In genomic region chr4:120611005-120611404, GRCm38 (mm10) we compare ENCODE assay signal across 35 mouse cellular contexts. TPM values are rescaled to one million over a fixed set of nuclear protein-coding genes. Genes with fewer than 3 reads are reported as not detected.
A peak's percentile ranks its signal among the peaks of the same experiment; 100 is the strongest.
DNase-seq lines count a peak whose midpoint lies in the region; ATAC-seq lines count a peak whose summit lies in the region.
"Had no signal": no experiment of that assay in that cellular context is flagged by ENCODE, and none has a peak within 500 bp of the region (broad histone marks: within the 10 kb centered on the region; RNA-seq: fewer than 3 reads in every experiment).

No protein-coding gene starts in this region.

- H3K4me3 ChIP-seq in heart, embryonic 11.5 days (ENCODE audit: low read depth, low read length) = no peak overlapping the region
- H3K4me3 ChIP-seq in heart, embryonic 16.5 days (ENCODE audit: low read length) = no peak overlapping the region
- H3K4me3 ChIP-seq: embryonic facial prominence, embryonic 13.5 days; forebrain, embryonic 10.5 days; forebrain, embryonic 15.5 days; hindbrain, embryonic 12.5 days; intestine, embryonic 15.5 days; limb, embryonic 13.5 days; lung, embryonic 15.5 days; midbrain, embryonic 10.5 days; midbrain, embryonic 15.5 days; neural tube, embryonic 15.5 days; stomach, embryonic 15.5 days had no signal

- 89% methylated on average over 3 of the region's 3 CpGs for WGBS in heart, embryonic 11.5 days (ENCODE audit: insufficient replicate concordance)
- WGBS in heart, embryonic 16.5 days = 93% methylated on average over 3 of the region's 3 CpGs

- H3K4me2 ChIP-seq in heart, embryonic 11.5 days = no peak overlapping the region
- no peak overlapping the region for H3K4me2 ChIP-seq in heart, embryonic 16.5 days (ENCODE audit: low read depth, low read length)
- H3K4me2 ChIP-seq: embryonic facial prominence, embryonic 13.5 days; forebrain, embryonic 15.5 days; hindbrain, embryonic 12.5 days; intestine, embryonic 15.5 days; limb, embryonic 13.5 days; liver, embryonic 11.5 days; lung, embryonic 15.5 days; midbrain, embryonic 15.5 days; neural tube, embryonic 15.5 days; stomach, embryonic 15.5 days had no signal

- H3K9me3 ChIP-seq in heart, embryonic 11.5 days (replicated peaks; ENCODE audit: control insufficient read depth, low read length) = no peaks in the 10 kb centered on the region
- H3K9me3 ChIP-seq in heart, embryonic 16.5 days (replicated peaks; ENCODE audit: control insufficient read depth, low read length) = peaks cover 4% of the 10 kb centered on the region; the same call in 1 of the 2 replicates
- H3K9me3 ChIP-seq: embryonic facial prominence, embryonic 13.5 days; forebrain, embryonic 10.5 days; forebrain, embryonic 15.5 days; hindbrain, embryonic 12.5 days; intestine, embryonic 15.5 days; limb, embryonic 13.5 days; lung, embryonic 15.5 days; midbrain, embryonic 10.5 days; midbrain, embryonic 15.5 days; neural tube, embryonic 15.5 days; stomach, embryonic 15.5 days had no signal

- H3K27ac ChIP-seq in heart, embryonic 11.5 days (ENCODE audit: low read depth, low read length) = peak overlapping the region; percentile 22; the same call in 1 of the 2 replicates
- peak overlapping the region; percentile 61 for H3K27ac ChIP-seq in heart, embryonic 16.5 days (ENCODE audit: low read length)
- H3K27ac ChIP-seq: embryonic facial prominence, embryonic 13.5 days; forebrain, embryonic 10.5 days; forebrain, embryonic 15.5 days; hindbrain, embryonic 12.5 days; hindbrain, postnatal 0 days; intestine, embryonic 15.5 days; limb, embryonic 13.5 days; lung, embryonic 15.5 days; midbrain, embryonic 10.5 days; midbrain, embryonic 15.5 days; neural tube, embryonic 15.5 days; stomach, embryonic 15.5 days had no signal

- intact Hi-C loops in heart, postnatal 25 days (cut with DNase I) = no loop called here

- no peak for ATAC-seq in heart, embryonic 11.5 days (replicated peaks; ENCODE audit: insufficient number of reproducible peaks, low FRiP score, low TSS enrichment)
- ATAC-seq in heart, embryonic 16.5 days (replicated peaks; ENCODE audit: extremely low read depth, insufficient read depth, low FRiP score) = no peak
- ATAC-seq: forebrain, embryonic 15.5 days; hindbrain, postnatal 0 days; intestine, embryonic 15.5 days; midbrain, embryonic 15.5 days had no signal

- H3K9ac ChIP-seq in heart, embryonic 11.5 days (ENCODE audit: low read depth, low read length) = 0 out of 2 replicates have a peak overlapping the region, but pooled peaks have one; percentile 10
- H3K9ac ChIP-seq in heart, embryonic 16.5 days (ENCODE audit: low read length) = no peak overlapping the region
- H3K9ac ChIP-seq: embryonic facial prominence, embryonic 13.5 days; forebrain, embryonic 15.5 days; hindbrain, embryonic 12.5 days; intestine, embryonic 15.5 days; limb, embryonic 13.5 days; lung, embryonic 15.5 days; midbrain, embryonic 15.5 days; neural tube, embryonic 15.5 days; stomach, embryonic 15.5 days had no signal

- H3K4me1 ChIP-seq in heart, embryonic 11.5 days (ENCODE audit: control insufficient read depth, insufficient read depth, low read length) = peaks cover 36% of the 10 kb centered on the region
- H3K4me1 ChIP-seq in heart, embryonic 16.5 days (ENCODE audit: control insufficient read depth, insufficient read depth, low read length) = peaks cover 22% of the 10 kb centered on the region

- no peaks in the 10 kb centered on the region for H3K36me3 ChIP-seq in heart, embryonic 11.5 days (ENCODE audit: control insufficient read depth, insufficient read depth, low read length)
- H3K36me3 ChIP-seq in heart, embryonic 16.5 days (ENCODE audit: control insufficient read depth, insufficient read depth) = no peaks in the 10 kb centered on the region
- H3K36me3 ChIP-seq: embryonic facial prominence, embryonic 13.5 days; forebrain, embryonic 10.5 days; forebrain, embryonic 15.5 days; G1E; hindbrain, embryonic 12.5 days; intestine, embryonic 15.5 days; limb, embryonic 13.5 days; lung, embryonic 15.5 days; midbrain, embryonic 10.5 days; midbrain, embryonic 15.5 days; neural tube, embryonic 15.5 days; stomach, embryonic 15.5 days had no signal

- DNase-seq in heart, postnatal 4 days = no peak
- DNase-seq in heart, postnatal 25 days (ENCODE audit: low spot score) = no peak
- DNase-seq in ES-CJ7 (ENCODE audit: low read depth, low spot score) (peak; percentile 12), ZHBTc4 (ENCODE audit: low read depth, low spot score) (peak; percentile 21)
- DNase-seq in urinary bladder, adult 18-20 months (ENCODE audit: low spot score in 2 of 2) = no peak
- DNase-seq: adrenal gland, postnatal 14 days; B cell, adult 2 months; cerebellum, adult 11 months; cerebellum, postnatal 10 days; kidney, adult 9 months; kidney, postnatal 10 days; layer of hippocampus, adult 9-11 months; right cerebral cortex, postnatal 25 days had no signal

- H3K27me3 ChIP-seq in heart, embryonic 11.5 days (ENCODE audit: control insufficient read depth, insufficient read depth, low read length) = no peaks in the 10 kb centered on the region
- no peaks in the 10 kb centered on the region for H3K27me3 ChIP-seq in heart, embryonic 16.5 days (ENCODE audit: control insufficient read depth, insufficient read depth, low read length)
- H3K27me3 ChIP-seq: embryonic facial prominence, embryonic 13.5 days; forebrain, embryonic 15.5 days; hindbrain, embryonic 12.5 days; intestine, embryonic 15.5 days; limb, embryonic 13.5 days; lung, embryonic 15.5 days; midbrain, embryonic 15.5 days; neural tube, embryonic 15.5 days; stomach, embryonic 15.5 days had no signal

RNA-seq across cellular contexts. Expression of gene Gm8439, which starts 22.5 kb away (rescaled TPM):
- 0.59 TPM in 1 of 2 replicates, not detected in the other for polyA plus RNA-seq in heart, embryonic 11.5 days (2014; fragmentation: Nextera tagmentation; extraction: Ambion mirVana)
- total RNA-seq in heart, postnatal 4 days (2021) = not detected
- polyA plus RNA-seq in heart, embryonic 16.5 days (2015; fragmentation: Nextera tagmentation; extraction: Ambion mirVana) = 0.42 TPM in 1 of 2 replicates, not detected in the other
- total RNA-seq in heart, postnatal 25 days (2021) = not detected
- total RNA-seq: adrenal gland, postnatal 14 days; common myeloid progenitor, adult 5-6 weeks; G1E; gastrocnemius, adult 8-10 months; hindbrain, postnatal 0 days; left cerebral cortex, adult 18-20 months; left cerebral cortex, postnatal 36 days; megakaryocyte progenitor cell, adult 5-6 weeks had no signal
- polyA plus RNA-seq: embryonic facial prominence, embryonic 13.5 days; forebrain, embryonic 10.5 days; forebrain, embryonic 15.5 days; G1E; hindbrain, embryonic 12.5 days; hindbrain, postnatal 0 days; intestine, embryonic 15.5 days; large intestine, adult 2 months; limb, embryonic 13.5 days; liver, embryonic 11.5 days; lung, embryonic 15.5 days; midbrain, embryonic 10.5 days; midbrain, embryonic 15.5 days; neural tube, embryonic 15.5 days; stomach, embryonic 15.5 days had no signal

RNA-seq across cellular contexts. Expression of gene Ctps, which starts 40.9 kb away (rescaled TPM):
- polyA plus RNA-seq in heart, embryonic 11.5 days (2014; fragmentation: Nextera tagmentation; extraction: Ambion mirVana) = 107 and 119 TPM in 2 replicates
- 10 to 100 TPM; 85.6 to 87.5 TPM for total RNA-seq in heart, postnatal 4 days (2021)
- 87.7 and 98.9 TPM in 2 replicates for polyA plus RNA-seq in heart, embryonic 16.5 days (2015; fragmentation: Nextera tagmentation; extraction: Ambion mirVana)
- 10 to 100 TPM; 34.0 to 34.2 TPM for total RNA-seq in heart, postnatal 25 days (2021)

RNA-seq across cellular contexts. Expression of gene Cited4, which starts 55.4 kb away (rescaled TPM):
- 37.5 and 44.9 TPM in 2 replicates for polyA plus RNA-seq in heart, embryonic 11.5 days (2014; fragmentation: Nextera tagmentation; extraction: Ambion mirVana)
- 10 to 100 TPM; 78.9 to 84.3 TPM for total RNA-seq in heart, postnatal 4 days (2021)
- polyA plus RNA-seq in heart, embryonic 16.5 days (2015; fragmentation: Nextera tagmentation; extraction: Ambion mirVana) = 24.0 and 25.0 TPM in 2 replicates
- 10 to 100 TPM; 46.4 to 61.3 TPM for total RNA-seq in heart, postnatal 25 days (2021)

Comparison
In these comparisons a context has a peak if more than half of its experiments do, and no peak if none do; other contexts are left out.
1. DNase-seq: peak in ES-CJ7 (single experiment) and ZHBTc4 (single experiment); none in heart, postnatal 4 days (single experiment), heart, postnatal 25 days (single experiment) and urinary bladder, adult 18-20 months (0 of 2).